Mouse (Mus musculus) CD4-positive, CD25-positive, alpha-beta regulatory T cell, adult 4 months (primary cell): ENCODE data around the gene Pde1c. TPM values are rescaled to one million over a fixed set of nuclear protein-coding genes. Genes with fewer than 3 reads are reported as not detected.

Experiments used
- ATAC-seq: one replicate; pipeline ENCODE4 v1.8.0; 2017
- polyA plus RNA-seq, 2 experiments: library from polyadenylated mRNA; unstranded; fragments of 100-300 nt; shearing (Covaris generic); gene quantifications; one replicate each; pipeline ENCODE4 v1.2.1; 2017

The Pde1c gene
- polyA plus RNA-seq, 2 experiments from 2014 or later: 0.09 TPM; not detected in 1

DNA sequence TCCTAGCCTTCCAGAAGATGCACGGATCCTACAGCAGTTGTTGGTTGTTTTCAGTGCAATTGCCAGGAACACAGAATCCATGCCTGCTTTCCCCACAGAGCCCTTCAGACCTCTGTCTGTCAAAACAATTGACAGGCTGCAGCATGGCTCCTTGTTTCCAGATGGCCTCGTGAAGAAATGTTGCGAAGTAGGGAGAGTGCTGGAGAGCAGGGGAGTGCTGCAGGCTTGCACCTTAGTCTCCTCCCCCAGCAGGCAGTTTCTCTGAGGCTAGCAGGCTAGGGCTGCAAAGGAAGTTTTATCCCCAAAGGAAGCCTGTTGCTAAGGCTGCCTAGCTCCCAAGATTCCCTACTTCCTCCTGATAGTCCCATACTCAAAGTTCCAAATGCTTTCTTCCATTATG, 246.1 kb downstream of the Pde1c start:
- ATAC-seq: no peak

DNA sequence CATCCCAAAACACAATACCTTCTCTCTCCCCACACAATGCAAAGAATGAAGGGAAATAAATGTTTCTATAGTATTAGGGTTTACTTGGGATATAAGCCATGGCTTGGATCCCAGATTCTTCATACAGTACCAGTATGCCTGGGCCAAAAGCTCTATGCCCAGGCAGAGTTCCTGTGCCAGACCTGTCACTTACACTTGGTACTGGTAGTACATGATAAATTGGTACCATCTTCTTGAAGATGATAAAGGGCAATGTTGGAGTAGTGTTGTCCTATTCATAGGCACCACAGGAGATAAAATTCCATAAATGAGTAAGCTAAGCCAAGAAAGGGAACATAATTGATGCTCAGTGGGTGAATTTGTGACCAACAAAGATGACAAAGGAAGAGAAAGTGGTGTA, 258.6 kb downstream of the Pde1c start:
- ATAC-seq: no peak

DNA sequence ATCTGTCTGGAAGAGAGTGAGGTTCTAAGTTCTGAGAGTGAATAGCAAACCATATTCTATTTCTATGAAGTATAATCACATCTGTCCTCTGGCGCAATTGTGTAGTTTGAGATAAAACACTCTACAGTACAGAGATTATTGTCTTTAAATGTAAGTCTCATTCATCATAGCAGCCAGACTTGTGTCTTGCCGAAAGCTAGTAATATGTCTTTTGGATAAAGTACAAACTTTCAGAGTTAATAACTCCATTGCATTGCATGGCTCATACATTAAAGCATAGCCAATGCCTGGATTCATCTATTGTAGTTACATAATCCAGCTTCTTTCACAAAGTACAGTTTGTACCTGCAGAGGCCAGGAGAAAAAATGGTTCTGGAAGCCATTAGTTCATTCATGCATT, 262.8 kb downstream of the Pde1c start:
- no peak for ATAC-seq

DNA sequence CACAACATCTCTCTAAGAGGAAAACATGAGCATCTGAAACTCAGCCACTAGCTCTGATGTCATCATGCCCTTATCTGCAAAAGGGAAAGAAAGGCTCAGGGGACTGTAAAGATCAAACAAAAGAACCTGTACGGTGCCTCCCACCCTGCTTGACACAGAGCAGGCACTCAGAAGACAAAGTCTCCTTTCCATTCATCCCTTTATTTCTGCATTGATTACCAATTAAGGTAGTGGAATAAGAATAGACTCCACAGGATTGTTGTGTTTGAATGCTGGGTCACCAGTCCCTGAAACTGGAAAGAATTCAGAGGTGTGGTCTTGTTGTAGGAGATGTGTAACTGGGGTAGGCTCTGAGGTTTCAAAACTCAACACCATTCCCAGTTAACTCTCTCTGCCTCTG, 276.7 kb downstream of the Pde1c start:
- no peak for ATAC-seq

DNA sequence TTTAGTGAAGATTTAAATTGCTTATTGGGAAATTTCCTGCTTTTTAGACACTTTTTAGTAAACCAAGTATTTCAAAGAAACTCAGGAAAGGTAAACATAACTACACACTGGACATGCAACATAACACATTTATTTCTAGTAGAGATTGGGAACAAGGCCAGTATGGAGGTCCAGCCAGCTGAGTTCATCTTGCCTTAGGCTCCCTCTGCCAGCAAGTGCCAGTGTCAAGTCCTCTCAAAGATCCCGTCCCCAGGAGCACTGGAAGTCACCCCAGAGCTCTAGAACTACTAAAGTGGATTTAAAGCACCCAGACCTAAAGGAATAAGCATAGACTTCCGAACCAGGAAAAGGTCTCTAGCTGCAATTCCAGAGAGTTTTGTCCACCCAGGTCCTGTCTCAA, 279.6 kb downstream of the Pde1c start:
- no peak for ATAC-seq

DNA sequence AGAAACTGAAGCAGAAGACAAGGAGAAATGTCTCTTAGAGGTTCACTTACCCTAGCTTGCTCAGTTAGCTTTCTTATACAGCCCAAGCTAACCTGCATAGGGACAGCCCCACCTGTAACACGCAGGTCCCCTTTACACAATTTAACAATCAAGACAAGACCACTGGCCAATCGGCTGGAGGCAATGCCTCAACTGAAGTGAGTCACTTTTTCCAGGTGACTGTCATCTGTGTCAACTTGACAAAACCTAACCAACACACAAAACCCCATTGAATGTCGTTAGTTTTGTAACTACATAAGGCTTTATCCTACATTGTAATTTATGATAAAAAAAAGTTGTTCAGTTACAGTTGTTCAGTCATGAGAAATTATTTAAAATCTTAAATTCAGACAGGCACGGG, 284.1 kb downstream of the Pde1c start:
- ATAC-seq: no peak

DNA sequence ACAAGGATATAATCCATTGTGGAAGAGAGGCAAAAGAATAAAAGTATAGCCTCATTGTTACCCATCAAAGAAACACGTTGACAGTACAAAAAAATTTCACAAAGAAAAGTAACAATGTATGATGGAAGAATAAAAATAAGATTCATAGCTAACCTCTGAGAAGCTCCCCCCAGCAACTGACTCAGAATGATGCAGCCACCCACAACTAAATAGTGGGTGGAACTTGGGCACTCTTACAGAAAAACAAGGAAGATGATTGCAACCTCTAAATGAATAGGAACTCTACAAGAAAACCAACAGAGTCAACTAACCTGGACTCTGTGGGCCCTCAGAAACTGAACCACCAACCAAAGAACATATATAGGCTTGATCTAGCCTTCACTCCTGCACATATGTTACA, 293.4 kb downstream of the Pde1c start:
- ATAC-seq: no peak

DNA sequence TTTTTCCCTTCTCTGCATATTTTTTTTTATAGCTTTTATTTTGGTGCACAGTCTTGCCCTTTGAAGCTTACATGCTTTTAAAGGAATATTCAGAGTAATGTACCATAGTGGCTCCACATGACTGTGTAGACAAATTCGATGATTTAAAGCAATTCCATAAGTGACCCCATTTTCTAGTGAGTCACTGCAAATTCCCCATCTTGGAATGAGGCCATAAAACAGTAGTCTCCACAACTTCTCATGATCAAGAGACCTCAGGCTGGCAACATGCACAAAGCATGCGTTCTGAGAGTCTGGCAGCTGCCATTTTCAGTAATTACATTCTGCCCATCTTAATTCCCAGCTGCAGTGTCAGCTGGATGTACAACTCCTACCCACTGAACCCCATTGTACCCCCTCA, 297.2 kb downstream of the Pde1c start:
- no peak for ATAC-seq

DNA sequence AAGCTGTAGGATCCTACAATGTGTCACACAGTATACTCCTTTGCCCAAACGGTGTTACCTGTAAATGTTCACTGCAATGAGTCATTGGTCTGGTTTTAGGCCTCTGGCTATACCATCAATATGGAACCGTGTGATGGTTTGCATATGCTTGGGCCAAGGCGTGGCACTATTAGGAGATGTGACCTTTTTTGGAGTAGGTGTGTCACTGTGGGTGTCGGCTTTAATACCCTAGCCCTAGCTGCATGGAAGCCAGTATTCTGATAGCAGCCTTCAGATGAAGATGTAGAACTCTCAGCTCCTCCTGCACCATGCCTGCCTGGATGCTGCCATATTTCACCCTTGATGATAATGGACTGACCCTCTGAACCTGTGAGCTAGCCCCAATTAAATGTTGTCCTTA, 304.4 kb downstream of the Pde1c start:
- no peak for ATAC-seq

DNA sequence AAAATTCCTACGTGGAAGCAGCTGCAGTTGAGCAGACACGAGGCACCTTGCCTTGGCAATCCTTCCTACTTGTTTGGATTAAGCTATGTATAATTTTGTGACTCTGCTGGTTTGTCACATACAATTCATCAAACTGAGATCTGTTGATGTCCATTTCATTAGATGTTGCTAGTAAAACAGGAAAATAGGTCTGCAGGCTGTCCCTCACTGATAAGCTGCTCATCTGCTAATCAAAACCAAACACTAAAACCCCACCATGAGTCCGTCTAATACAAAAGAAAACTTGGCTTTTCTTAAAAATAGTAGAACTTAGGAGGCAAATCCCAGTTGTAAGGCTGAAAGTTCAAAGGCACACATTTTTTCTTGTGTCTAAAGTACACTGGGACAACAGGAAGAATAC, 308.8 kb downstream of the Pde1c start:
- ATAC-seq: no peak

DNA sequence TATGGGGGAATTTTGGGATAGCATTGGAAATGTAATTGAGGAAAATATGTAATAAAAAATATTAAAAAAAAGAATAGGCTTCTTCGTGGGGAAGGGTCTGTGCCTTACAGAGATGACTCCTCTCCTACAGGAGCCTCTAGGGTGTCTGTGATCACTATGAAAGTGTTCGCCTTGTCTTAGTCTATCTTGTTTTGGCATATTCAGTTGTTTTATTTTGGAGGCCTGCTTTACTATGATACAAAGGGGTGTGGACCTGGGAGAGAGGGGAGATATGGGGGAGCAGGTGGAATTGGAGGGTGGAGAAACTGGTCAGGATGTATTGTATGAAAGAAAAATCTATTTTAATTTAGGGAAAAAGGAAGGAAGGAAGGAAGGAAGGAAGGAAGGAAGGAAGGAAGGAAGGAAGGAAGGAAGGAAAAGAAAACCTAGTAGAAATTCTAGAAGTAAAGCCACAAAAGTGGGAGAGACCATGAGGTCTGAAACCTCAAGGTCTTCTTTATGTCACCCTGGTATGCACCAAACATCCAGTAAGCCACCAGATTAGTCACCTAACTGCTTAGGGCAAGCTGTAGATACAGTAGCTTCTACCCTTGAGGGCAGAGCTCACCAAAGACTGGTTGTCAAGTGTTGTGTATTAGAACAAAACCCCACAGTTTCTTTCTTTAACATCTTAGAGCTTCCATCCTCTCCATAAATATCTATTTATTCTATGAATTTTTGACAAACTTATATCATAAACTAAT, 311.2 kb downstream of the Pde1c start:
- no peak for ATAC-seq

DNA sequence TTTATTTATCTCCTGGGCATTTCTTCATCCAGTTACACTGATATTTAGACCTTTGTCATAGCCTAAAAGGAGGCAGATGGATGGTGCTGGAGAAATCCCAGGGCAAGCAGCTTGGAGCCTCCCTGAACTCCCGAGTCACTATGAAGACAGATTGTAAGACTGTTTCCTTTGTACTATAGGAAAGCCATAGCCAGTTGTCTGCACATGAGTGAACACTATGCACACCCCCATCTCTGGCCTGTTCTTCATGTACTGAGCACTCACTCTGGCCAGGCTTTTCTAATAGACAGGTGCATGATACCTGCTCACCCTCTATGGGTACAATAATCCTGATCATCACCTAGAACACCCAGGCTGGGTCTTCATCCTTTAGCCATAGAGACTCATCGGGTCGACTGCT, 318.8 kb downstream of the Pde1c start:
- ATAC-seq: no peak

DNA sequence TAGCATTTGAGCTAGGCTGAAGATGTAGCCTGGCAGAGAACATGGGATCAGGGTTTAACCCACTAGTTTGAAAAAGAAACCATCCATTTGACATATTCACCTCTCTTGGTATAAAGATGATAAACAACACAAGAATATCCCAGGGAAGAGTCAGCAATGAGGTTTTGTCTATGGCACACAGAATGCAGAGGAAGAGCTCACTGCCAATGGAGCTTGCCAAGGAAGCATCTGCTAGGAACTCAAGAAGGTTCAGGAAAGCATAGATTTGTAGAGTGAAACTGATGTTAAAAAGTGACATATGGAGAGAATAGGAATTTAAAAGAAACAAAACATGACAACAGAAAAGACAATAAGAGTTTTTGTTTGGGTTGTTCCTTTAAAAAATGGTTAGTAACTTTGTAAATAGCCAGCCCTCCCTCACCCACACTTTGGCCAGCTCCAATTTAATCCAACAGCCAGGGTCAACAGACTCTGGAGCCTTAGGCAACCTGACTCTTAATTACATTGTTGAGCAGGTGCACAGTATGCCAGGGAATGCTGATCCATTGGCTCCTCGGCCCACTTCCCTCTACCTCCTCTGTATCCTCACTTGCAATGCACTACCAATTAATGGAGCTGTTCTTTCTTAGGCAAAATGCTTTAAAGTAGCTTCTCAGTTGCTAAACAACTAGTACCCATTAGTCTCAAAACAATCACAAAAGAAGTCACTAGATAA, 377.3 kb downstream of the Pde1c start:
- no peak for ATAC-seq

DNA sequence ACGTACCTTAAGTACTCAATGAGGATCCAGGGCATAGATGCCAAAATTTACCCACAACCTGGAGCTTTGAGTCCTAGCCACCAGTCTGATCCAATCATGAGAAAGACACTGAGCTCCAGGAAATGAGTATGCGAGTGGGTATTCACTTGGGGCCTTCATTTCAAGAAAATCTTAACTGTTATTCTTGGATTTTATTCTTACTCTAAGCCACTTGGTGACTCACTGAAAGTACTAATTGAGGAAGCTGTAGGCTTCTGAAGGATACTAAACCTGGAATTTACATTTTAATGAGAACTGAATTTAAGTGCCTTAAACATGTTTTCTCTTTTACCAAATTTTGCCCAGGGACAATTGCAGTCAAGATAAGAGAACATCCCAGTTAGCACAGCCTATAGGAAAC, 392.4 kb downstream of the Pde1c start:
- ATAC-seq: no peak

DNA sequence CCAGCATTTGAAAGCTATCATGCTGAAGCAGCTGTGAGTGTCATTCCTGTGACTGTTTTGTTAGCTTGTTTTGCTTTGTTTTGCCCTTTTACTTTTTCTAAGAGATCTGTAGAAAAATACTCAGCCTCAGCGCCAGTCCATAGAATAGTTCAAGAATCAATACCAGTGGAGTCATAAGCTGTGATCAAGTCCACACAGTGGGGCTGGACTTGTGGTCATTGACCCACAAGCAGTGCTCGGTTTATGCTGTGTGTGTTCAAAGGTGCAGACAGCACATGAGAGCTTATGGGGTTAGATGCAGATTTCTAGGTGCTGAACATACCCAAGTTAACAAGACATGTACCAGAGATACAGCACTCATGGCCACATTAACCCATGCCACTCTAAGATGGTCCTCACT, 396.7 kb downstream of the Pde1c start:
- no peak for ATAC-seq

DNA sequence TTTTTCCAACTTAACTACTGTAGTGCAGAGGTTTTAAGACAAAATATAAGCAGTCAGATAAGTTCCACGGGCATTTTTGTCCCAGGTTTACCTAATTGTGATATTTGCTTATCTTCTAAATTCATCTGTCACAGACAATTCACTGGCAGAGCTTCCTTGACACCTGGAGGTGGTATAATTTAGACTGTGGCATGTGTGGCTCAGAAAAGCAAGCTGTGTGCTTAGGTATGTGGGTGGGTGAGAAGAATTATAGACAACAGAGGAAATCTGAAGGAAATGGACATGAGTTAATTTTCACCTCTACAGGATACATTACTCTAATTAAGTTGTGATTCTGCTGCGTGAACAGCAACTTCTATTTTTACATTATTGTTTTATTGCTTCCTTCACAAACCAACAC, 400.2 kb downstream of the Pde1c start:
- ATAC-seq: no peak

DNA sequence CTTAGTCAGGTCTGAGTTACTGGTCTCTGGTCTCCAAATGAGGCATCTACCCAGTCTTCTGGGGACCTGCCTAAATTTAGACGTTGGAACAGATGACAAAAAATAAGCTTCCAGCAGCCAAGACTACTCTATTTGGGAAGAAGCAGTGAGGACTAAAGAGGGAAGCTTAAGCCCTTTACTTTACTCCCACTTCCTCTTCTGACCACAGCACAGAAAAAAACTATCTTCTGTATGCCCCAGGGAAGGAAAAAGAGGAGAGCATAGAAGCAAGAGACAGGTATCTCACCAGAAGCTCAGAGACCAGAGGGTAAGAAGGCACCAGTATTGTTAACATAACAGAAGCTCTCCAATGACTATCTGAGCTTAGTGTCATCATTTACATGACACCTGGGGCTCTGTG, 410.7 kb downstream of the Pde1c start:
- ATAC-seq: no peak

DNA sequence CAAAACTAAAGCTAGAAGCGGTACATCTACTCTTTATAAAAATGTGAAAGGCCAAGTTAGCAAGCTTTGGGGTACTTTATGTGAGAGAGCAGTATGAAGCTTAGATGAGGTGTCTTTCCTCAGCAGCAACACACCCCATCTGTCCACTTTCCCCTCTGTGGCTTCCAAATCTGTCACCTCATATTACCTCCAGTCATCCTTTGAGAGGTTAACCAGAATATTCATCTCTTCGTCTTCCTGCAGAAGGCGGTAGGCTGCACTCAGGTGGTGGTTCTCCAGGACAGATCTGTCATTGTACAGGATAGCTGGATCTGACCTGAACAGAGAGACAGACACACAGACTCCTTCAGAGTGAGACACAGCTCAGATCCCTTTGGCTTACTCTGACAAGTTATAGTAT, 412.1 kb downstream of the Pde1c start:
- ATAC-seq: no peak

DNA sequence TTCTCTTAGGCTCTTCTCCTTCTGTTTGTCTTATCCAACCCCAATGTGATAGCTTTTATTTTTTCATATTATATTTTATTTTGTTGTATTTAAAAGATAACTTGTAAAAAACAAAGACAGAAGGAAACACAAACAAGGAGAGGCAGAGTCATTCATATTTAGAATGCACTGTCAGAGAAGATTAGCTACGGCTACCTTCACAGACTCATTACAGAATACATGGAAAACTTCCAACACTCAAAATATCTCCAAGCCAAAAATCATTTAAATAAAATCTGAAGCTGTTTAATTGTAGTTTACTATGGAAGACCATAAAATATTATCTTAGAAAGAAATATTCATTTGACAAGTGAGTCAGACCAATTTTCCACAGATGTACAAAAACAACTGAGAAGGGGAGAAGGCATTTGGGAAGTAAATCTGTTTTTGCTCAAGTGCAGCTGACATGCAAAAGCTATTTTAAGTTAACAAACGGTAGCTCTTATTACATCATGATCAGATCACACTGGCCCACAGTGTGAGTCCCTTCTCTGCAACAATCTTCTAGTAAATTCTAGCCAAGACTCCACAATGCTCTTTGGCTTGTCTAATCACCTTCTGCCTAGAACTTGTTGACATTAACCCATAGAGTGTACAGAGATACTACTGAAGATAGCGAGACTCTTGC, 438.3 kb downstream of the Pde1c start:
- no peak for ATAC-seq

DNA sequence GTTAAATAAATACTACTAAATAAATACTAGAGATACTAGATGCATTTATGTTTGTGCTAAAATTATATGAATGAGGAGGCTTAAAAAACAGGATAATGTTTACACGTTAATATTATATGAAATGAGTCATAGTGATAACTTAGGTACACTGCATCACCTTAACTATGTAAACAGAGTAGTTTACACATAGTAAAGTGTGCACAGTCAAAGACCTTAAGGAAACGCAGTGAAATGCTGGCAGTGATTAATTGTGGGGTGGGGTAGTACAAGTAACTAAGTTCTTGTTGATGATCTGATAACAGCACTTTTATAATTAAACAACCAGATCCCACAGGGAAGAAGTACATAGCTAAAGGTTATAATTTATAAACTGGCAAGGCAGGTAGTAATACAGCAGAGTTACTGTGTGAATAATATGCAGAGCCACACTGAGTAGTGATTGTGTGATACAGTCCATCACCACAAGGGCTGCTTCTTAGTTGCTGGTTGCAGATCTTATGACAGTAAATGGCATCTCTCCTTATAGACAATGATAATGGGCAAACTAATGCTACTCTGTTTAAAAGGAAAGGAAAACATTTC, 469.3 kb downstream of the Pde1c start:
- ATAC-seq: no peak

DNA sequence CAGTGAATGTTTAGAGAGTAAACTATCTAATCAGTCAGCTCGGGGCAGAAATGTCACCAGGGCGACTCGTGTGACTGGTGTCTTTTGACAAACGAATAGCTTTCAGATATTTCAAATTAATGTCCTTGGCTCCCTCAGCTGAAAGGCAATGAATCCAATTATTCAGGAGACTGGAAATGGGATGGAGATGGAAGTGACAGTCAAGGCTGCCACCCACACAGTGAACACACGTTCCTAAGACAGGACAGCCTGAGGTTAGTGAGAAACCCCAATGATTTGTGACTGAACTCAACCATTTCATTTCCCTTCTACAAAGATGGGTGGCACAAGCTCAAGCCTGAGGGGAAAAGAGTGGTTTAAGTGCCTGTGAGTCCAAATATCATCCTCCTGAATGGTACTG, 470.5 kb downstream of the Pde1c start:
- ATAC-seq: no peak

DNA sequence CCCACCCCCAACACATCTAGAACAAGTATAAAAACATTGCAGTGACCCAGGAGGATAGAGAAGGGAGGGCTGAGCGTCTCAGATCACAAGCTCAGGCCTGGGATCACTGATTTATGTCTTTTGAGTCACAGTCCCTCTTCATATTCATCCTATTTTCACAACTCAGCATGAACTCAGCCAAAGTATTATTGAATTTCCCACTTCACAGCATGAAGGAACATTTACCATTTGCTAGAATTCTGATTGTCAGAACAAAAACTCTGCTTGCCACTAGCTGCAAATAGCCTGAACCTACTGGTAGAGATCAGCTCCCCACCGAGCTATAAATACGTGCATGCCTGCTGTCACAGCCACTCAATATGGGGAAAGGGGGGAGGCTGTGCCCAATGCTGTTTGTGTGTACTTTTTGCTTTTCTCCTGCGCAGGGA, 492.5 kb downstream of the Pde1c start:
- ATAC-seq: no peak

DNA sequence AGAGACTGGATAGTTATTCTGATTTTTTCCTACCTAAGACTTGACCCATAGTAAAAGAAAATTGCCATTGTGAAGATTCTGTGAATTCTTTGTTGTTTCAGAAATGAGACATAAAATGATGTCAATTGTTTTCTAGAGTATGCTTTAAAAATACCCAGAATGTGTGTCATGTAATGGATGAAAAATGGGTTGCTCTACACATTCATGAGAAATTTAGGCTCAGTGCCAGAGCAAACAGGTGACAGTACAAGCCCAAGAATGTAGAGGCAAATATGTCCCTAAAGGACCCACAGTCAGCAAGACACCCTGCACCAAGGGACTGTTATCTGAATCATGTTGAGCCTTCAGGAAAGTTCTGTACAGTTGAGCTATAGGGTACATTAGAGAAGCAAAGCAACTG, 500.4 kb downstream of the Pde1c start:
- ATAC-seq: no peak
